Mouse (Mus musculus) lung, embryonic 16.5 days (tissue): ENCODE measurements around the gene Rab23. TPM values are rescaled to one million over a fixed set of nuclear protein-coding genes. Genes with fewer than 3 reads are reported as not detected.

Experiments used
- ATAC-seq: fragments of 200-750 bp; cut with Nextera tagmentation; 2 replicates; pipeline ENCODE4 v1.8.0; 2017; ENCODE audit warnings: low read depth, mild to moderate bottlenecking, moderate library complexity
- H3K27ac ChIP-seq: fragments of 300-500 bp; sonication (generic); 2 replicates; pipeline ENCODE4 v1.5.1; 2014; ENCODE audit warnings: mild to moderate bottlenecking, control low read depth, low read length
- H3K27me3 ChIP-seq: fragments of 300-500 bp; sonication (generic); 2 replicates; pipeline ENCODE4 v1.6.1; 2014; ENCODE audit warnings: low read depth, low read length, mixed read lengths; ENCODE audit not compliant: control insufficient read depth, insufficient read depth
- H3K36me3 ChIP-seq: fragments of 300-500 bp; sonication (generic); 2 replicates; pipeline ENCODE4 v1.6.1; 2014; ENCODE audit warnings: low read length; ENCODE audit not compliant: control insufficient read depth, insufficient read depth
- H3K4me1 ChIP-seq: fragments of 300-500 bp; sonication (generic); replicated peaks from 2 replicates; pipeline ENCODE4 v1.6.1; 2014; ENCODE audit warnings: low read length, mixed read lengths; ENCODE audit not compliant: control insufficient read depth, insufficient read depth
- H3K4me2 ChIP-seq: fragments of 300-500 bp; sonication (generic); 2 replicates; pipeline ENCODE4 v1.6.1; 2014; ENCODE audit warnings: low read depth, low read length, control low read depth
- H3K4me3 ChIP-seq: fragments of 300-500 bp; sonication (generic); 2 replicates; pipeline ENCODE4 v1.5.1; 2014; ENCODE audit warnings: mild to moderate bottlenecking, low read length, control low read depth
- H3K9ac ChIP-seq: fragments of 300-500 bp; sonication (generic); 2 replicates; pipeline ENCODE4 v1.6.1; 2014; ENCODE audit warnings: low read length, control low read depth
- H3K9me3 ChIP-seq: fragments of 300-500 bp; sonication (generic); 2 replicates; pipeline ENCODE4 v1.6.1; 2016; ENCODE audit warnings: low read length; ENCODE audit not compliant: control insufficient read depth
- WGBS: fragments of 180-500 bp; shearing (Covaris S2); extraction: QIAGEN DNeasy Blood & Tissue Kit; methylation state at CpG from one replicate; pipeline ENCODE4 v1.1.7; 2014; 5-methylcytosine and 5-hydroxymethylcytosine counted together
- polyA plus RNA-seq: library from polyadenylated mRNA; unstranded; fragments of >200 nt; fragmentation: Nextera tagmentation; extraction: Ambion mirVana; gene quantifications from 2 replicates; pipeline ENCODE4 v1.2.1, GENCODE M21; 2015

The Rab23 gene
- polyA plus RNA-seq, 1 experiment from 2014 or later: 24.9 TPM

DNA sequence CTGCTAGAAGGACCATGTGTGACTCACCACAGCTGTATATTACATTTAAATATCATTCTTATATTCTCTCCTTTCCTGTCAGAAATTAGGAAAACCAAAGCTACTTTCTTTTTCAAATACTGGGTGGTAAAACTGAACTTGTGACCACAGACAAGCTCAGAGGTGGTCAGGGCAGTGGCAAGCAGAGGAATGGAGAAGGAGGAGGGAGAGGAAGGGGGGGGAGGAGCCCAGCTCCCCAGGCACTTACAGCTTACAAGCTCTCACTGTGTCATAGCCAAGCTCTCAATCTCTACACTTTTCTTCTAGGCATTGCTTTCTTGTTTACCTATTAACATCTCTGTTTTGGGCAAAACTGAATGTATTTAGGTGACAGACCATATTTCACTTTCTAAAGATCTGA lies 49.1 kb downstream of the Rab23 start:
- Histone ChIP-seq H3K9ac (no peak overlapping the region), H3K27me3 (no peaks in the 10 kb centered on the region), H3K4me1 (no peaks in the 10 kb centered on the region), H3K27ac (no peak overlapping the region), H3K4me3 (no peak overlapping the region), H3K9me3 (no peaks in the 10 kb centered on the region), H3K36me3 (peaks cover 7% of the 10 kb centered on the region; the same call in 1 of the 2 replicates), H3K4me2 (no peak overlapping the region)
- no peak for ATAC-seq

DNA sequence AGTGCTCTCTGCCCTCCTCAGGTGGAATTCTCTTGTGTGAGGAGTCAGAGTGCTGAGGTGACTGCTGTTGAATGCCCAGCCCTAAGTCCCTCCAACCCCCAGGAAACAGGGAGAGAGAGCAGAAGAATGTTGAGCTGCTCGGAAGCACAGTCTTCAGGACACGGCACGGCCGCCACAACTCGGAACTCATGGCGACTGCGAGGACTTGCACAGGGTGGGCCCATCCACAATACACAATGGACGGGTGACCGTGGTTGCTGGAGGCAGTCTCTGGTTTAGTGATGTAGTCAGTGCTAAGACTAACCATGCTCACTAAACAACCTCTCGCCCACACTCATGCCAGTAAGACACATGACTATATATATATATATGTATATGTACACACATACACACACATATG lies 51.9 kb downstream of the Rab23 start:
- Histone ChIP-seq H3K4me2 (no peak overlapping the region), H3K9me3 (no peaks in the 10 kb centered on the region), H3K4me1 (no peaks in the 10 kb centered on the region), H3K36me3 (peaks cover 9% of the 10 kb centered on the region), H3K4me3 (no peak overlapping the region), H3K27me3 (no peaks in the 10 kb centered on the region), H3K9ac (no peak overlapping the region), H3K27ac (no peak overlapping the region)
- WGBS: 93% methylated on average over 10 of the region's 10 CpGs
- no peak for ATAC-seq

GRCm38 (mm10) chr1:33772106-33772505 lies 52.4 kb downstream of the Rab23 start:
- Histone ChIP-seq H3K9ac (no peak overlapping the region), H3K27ac (no peak overlapping the region), H3K4me3 (no peak overlapping the region), H3K4me1 (no peaks in the 10 kb centered on the region), H3K4me2 (no peak overlapping the region), H3K36me3 (peaks cover 14% of the 10 kb centered on the region), H3K27me3 (no peaks in the 10 kb centered on the region), H3K9me3 (no peaks in the 10 kb centered on the region)
- WGBS: 92% methylated on average over 9 of the region's 9 CpGs
- ATAC-seq: no peak

- no peak overlapping the region for H3K4me2 ChIP-seq
- WGBS: 83% methylated on average over 14 of the region's 14 CpGs
- peaks cover 17% of the 10 kb centered on the region for H3K36me3 ChIP-seq
- H3K4me1 ChIP-seq: no peaks in the 10 kb centered on the region
- no peak for ATAC-seq
- no peak overlapping the region for H3K27ac ChIP-seq
- H3K9me3 ChIP-seq: no peaks in the 10 kb centered on the region
- H3K4me3 ChIP-seq: no peak overlapping the region
- H3K27me3 ChIP-seq: no peaks in the 10 kb centered on the region
- H3K9ac ChIP-seq: no peak overlapping the region
Observed at GRCm38 (mm10) chr1:33776175-33776611, 56.5 kb downstream of the Rab23 start.

DNA sequence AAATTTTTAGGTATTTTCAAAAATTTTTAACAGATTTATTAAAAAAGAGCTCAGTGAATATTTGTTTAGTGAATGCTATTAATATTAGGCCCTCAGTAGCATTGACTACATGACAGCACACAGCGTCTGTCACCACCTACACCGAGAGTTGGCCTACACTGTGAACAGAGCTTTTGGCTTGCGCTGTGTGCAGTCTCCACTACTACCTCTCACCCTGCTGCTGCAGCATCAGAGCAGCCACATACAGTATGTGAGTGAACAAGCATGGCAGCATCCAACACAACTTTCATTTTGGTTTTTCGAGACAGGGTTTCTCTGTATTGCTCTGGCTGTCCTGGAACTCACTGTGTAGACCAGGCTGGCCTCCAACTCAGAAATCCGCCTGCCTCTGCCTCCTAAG lies 64.9 kb downstream of the Rab23 start:
- peaks cover 4% of the 10 kb centered on the region; the same call in 1 of the 2 replicates for H3K36me3 ChIP-seq
- no peak for ATAC-seq

GRCm38 (mm10) chr1:33788072-33788471 lies 68.4 kb downstream of the Rab23 start:
- H3K27me3 ChIP-seq: no peaks in the 10 kb centered on the region
- no peak for ATAC-seq
- peak overlapping the region; percentile 24 for H3K27ac ChIP-seq
- H3K4me1 ChIP-seq: peaks cover 5% of the 10 kb centered on the region
- H3K4me2 ChIP-seq: no peak overlapping the region
- H3K36me3 ChIP-seq: no peaks in the 10 kb centered on the region; the same call in 1 of the 2 replicates
- WGBS: 71% methylated on average over 5 of the region's 5 CpGs
- H3K9me3 ChIP-seq: no peaks in the 10 kb centered on the region
- no peak overlapping the region for H3K4me3 ChIP-seq
- no peak overlapping the region for H3K9ac ChIP-seq

More for the DNA sequence above, 64.9 kb downstream of the Rab23 start:
- Histone ChIP-seq H3K4me3 (no peak overlapping the region), H3K4me2 (no peak overlapping the region), H3K9me3 (no peaks in the 10 kb centered on the region), H3K9ac (no peak overlapping the region), H3K4me1 (peaks cover 5% of the 10 kb centered on the region), H3K27me3 (no peaks in the 10 kb centered on the region), H3K27ac (no peak overlapping the region)
- WGBS: 97% methylated on average over 5 of the region's 5 CpGs

DNA sequence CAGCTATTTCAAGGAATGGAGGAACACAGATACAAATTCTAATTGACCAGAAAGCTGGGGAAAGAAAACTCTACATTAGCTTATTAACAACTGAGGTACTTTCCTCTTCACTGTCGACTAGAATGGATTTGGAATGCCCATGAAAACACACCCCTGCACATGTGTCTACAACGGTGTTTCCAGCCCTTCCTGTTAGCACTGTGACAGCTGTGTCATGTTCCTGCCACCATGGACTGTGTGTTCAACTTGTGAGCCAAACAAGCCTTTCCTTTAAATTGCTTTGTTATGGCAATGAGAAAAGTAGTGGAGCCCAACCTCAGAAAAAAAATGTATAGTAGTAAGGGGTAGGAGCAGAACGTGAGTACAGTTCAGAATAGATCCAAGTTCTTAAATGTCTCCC lies 68.8 kb downstream of the Rab23 start:
- Histone ChIP-seq H3K27ac (peak overlapping the region; percentile 50), H3K4me3 (no peak overlapping the region), H3K9ac (no peak overlapping the region), H3K36me3 (no peaks in the 10 kb centered on the region; the same call in 1 of the 2 replicates), H3K4me1 (peaks cover 7% of the 10 kb centered on the region), H3K27me3 (no peaks in the 10 kb centered on the region), H3K9me3 (no peaks in the 10 kb centered on the region), H3K4me2 (no peak overlapping the region)
- peak; percentile 86 for ATAC-seq
- WGBS: 26% methylated on average over 3 of the region's 3 CpGs

Other genes starting within 250 kb of the Rab23 start
- 37.8 and 37.9 TPM in 2 replicates for gene Prim2, start 50.1 kb upstream of the Rab23 start, polyA plus RNA-seq
- gene Bag2, start 37.9 kb downstream of the Rab23 start, polyA plus RNA-seq: 39.0 and 39.3 TPM in 2 replicates
- 22.4 and 23.3 TPM in 2 replicates for gene Zfp451, start 94.7 kb downstream of the Rab23 start, polyA plus RNA-seq
- gene Bend6, start 187.9 kb downstream of the Rab23 start, polyA plus RNA-seq: 0.41 and 0.94 TPM in 2 replicates
- 13.4 and 16.7 TPM in 2 replicates for gene Dst, start 188.3 kb downstream of the Rab23 start, polyA plus RNA-seq